Mouse (Mus musculus) retina, postnatal 1 day (tissue): Measurements from ENCODE around the gene Fam71b.

Experiments used
- DNase-seq: peaks from one replicate; pipeline ENCODE4 v3.0.0-alpha.2; 2012

Fam71b gene

DNA sequence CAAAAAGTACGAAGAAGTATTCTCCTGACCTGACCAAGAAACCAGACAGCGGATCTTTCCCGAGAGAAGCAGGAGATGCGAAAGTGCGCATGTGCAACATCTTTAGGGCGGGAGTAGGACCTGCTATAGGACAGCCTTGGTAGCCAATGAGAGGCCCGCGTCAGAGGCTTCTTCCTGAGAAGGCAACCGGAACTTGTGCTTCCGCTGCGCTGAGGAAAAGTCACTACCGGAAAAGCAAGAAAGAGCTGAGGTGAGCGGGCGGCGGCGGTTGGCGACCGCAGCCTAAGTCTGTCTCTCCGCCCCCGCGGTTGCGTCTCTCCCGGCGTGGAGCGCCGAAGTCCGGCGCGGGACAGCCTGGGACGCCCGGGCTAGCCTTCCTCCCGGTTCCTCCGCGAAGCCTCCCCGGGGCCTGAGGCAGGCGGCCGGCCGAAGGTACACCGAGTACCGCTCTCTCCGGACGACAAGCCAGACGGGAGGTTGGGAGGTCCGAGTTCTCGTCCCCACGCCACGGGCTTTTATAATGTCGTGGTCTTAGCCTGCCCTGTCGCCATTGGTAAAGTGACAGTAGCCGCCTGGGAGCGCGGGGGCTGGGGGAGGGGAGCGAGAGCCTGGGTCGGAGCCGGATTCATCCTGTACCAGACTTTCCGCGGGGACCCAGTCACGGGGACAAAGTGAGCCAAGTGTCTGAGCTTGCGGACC lies 40.5 kb downstream of the Fam71b start, which contains the start of gene Med7:
Gene Med7, plus strand, starts transcription at position 166 of the 699 bp plus-strand sequence.
- DNase-seq, result peak; percentile 98

DNA sequence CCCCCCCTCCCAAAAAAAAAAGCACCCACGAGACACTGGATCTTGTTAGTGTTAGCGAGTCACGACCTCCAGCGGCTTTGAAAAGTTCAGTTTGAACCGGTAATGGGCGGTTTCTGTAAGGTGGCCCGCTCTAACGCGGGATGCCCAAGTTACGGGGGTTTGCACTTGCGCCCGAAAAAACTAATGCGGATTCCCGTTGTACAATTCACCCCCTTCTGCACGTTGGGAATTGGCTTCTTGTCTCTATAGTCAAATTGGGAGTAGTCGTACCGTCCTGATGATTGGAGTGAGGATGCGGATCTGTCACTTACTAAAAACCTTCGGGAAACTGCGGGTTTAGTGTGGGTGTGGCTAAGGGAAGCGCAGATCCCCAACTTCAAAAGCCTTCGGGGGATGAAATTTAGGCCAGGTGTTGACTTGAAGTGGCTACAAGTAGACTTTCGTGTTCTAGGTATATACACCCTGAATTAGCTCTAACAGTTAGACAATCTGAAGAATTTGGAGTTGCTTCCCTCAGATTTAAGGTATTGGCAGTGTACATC lies 41.2 kb downstream of the Fam71b start:
- DNase-seq, result no peak

DNA sequence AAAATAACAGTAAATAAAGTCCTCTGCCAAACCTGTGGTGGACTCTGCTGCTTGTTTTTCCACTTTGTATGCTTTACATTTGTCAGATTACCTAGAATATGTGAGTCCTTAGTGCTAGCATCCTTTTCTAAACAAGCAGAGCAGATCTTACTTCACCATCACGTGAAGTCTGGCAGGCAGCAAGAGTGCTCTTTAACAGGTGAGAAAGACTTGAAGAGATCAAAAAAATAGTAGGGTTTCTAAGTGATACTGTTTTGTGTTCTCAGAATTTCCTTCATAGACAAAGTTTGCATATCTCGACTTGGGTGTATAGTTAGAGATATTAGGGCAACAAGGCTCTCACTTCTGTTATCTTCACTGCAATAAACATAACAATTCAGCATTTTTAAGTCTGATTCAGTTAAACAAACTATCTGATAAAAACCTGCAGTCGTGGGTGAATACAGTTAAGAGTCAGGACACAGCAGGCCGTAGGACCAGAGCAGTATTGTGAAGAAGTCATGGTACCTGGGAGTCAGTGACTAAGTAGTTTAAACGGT lies 42.7 kb downstream of the Fam71b start:
- no peak for DNase-seq

DNA sequence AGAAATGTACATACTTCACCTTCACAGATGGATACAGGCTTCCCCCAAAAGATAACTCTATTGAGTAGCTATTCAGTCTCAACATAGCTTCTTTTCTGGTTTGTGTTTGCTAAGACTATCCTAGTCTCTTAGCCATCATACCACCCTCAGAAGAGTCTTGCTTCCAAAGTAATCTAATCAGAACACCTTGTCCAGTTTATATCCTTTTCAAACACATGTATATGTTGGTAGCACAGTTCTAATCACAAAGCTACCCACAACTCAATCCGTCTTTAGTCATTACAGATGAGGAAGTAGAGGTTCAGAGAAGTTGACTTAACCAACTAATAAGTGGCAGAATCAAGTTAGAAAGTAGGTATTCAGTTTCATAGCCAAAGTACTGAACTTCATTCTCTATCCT lies 45.4 kb downstream of the Fam71b start:
- no peak for DNase-seq

DNA sequence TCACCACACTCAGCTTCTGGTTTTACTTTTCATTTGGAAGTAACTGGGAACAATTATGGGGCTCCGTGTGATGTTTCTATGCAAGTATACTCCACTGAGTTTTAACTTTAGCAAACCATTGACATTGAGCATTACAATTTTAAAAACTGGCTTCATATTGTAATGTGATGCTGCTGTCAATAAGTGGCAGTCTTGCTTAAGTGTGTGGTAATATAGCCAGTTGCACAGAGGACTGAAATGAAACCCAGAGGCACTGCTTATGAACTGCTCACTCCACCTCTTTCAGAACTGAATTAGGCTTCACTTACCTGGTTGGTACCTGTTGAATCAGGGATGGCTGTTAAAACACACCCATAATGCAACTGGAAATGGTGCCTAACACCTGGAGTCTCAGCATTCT lies 46.8 kb downstream of the Fam71b start:
- DNase-seq, result no peak

DNA sequence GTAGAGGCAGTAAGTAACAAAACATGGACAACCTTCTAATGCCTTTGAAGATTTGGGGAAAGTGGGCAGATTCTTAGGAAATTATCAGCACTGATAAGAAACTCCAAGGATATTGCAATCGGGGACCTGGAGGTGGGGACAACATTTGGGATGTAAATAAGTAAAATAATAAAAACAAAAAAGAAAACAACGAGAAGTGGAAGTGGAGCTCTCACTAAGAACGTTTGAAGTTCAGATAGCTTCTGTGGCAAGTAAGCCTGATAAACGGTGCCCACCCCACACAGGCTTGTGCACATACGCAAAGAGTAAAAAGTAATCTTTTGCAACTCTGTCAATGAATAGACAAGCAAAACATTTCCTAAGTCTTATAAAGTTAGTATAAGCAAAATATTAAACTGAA lies 47.6 kb downstream of the Fam71b start:
- DNase-seq, result no peak

DNA sequence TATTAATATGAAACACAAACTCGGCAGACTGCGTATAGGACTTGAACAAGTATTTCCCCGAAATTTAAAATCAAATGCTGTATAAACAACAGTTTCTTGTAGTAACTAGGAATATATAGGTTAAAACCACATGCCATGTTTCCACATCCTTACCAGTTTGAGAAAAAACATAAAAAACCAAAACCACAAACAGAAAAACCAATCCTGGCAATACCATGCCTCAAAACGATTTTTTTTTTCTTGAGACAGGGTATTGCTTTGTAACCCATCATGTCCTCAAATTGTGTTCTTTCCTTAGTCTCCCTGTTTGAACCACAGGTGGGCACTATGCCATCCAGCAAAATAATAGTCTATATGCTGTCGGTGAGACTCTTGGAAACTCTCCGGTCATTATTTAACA lies 49.8 kb downstream of the Fam71b start:
- DNase-seq, result no peak

DNA sequence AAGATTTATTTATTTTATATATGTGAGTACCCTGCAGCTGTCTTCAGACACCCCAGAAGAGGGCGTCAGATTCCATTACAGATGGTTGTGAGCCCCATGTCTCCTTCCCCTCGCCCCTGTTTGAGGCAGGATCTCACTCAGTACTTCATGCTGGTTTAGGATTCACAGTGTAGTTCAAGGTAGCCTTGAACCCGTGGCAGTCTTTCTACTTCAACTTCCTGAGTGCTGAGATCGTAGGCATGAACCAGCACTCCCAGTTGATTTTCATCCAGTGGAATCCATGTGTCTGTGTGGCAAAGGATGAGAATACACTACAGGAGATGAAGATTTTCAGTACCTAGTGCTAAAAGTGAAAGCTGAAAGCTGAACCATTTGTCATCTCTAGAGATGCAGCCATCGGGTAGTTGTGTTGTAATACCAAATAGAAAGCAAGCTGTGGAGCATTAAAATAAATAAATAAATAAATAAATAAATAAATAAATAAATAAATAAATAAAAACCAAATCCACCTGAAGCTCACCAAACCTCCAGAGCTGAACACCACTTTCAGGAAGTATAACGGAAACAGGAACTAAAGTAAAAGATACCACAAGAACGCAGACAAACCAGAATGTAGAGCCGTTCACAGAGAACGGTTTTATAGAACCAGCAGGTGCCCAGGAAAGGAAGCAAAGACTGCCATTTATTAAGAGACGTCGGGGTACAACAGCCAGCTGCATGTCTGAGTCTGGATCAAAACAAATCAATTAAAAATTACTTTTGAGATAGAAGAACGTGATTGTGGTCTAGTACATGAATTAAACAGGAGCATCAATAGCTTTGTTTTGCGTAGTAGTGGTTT lies 51.5 kb downstream of the Fam71b start:
- no peak for DNase-seq

DNA sequence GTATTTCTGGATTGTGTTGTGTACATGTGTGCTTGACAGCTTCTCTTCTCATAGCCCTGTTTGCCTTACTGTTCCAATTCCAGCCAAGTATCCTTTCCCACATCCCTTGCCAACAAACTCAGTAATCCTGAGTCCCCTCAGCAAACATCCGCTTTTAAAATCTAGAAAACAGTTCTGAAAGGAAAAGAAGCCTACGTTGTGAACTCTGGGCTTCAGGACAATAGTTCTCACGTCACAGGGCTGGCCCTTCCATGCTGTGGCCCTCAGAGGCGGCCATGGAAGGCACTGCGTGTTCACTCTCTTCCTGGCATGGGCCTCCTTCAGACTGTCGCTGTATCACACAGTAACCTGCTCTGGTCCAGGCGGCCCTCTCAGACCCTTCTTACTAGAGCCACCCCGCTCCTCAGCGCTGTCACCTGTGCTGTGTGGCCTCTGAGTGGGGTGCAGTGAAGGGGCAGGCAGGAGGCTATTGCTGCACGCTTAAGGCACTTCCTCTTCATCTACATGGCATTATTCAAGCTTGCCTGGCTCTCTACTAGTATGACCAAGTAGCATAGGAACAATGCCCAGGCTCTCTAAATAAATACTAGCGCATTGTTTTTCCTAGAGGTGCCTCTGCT lies 53.2 kb downstream of the Fam71b start:
- no peak for DNase-seq

DNA sequence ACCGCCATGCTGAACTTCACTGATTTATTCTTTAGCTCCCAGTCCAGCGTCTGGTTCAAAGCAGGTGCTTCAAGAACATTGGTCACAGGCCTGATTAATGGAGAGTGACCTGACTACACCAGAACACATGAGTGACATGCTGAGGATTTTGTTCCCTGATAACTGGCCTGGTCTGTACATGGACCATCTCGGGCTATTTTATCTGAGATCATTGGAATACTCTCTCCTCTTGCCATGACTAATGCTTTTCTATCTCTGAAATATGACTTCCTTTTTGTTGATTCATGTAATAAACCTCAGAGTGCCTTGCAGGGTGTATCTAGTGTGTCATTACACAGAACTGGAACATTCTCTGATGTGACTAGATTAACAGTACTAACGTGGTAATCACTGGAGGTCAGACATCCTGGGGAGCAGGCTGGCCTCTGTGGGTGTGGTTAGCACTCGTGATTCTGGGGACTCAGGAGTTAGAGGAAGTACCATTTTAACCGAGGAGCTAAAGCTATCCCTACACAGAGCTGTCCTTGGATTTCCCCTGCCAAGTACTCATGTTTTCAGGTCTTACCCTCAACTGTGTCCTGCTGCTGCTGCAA lies 58.2 kb downstream of the Fam71b start, which contains the start of gene Havcr2:
Gene Havcr2, plus strand, starts transcription at position 483 of the 593 bp plus-strand sequence.
- no peak for DNase-seq
